Mouse (Mus musculus) embryonic facial prominence, embryonic 13.5 days (tissue): ENCODE measurements around the gene Rad9a. TPM values are rescaled to one million over a fixed set of nuclear protein-coding genes. Genes with fewer than 3 reads are reported as not detected.

Source experiments
- ATAC-seq: fragments of 200-750 bp; cut with Nextera tagmentation; 2 replicates; pipeline ENCODE4 v1.8.0; 2017; ENCODE audit warnings: low read depth; ENCODE audit not compliant: insufficient number of reproducible peaks, insufficient read depth, low FRiP score, low TSS enrichment
- H3K27ac ChIP-seq: fragments of 300-500 bp; sonication (generic); 2 replicates; pipeline ENCODE4 v1.5.1; 2015; ENCODE audit warnings: moderate library complexity, mild to moderate bottlenecking, inconsistent platforms
- H3K27me3 ChIP-seq: fragments of 300-500 bp; sonication (generic); 2 replicates; pipeline ENCODE4 v1.6.1; 2015; ENCODE audit warnings: mild to moderate bottlenecking, inconsistent platforms
- H3K36me3 ChIP-seq: fragments of 300-500 bp; sonication (generic); 2 replicates; pipeline ENCODE4 v1.6.1; 2015; ENCODE audit warnings: mild to moderate bottlenecking, inconsistent platforms
- H3K4me1 ChIP-seq: fragments of 300-500 bp; sonication (generic); 2 replicates; pipeline ENCODE4 v1.6.1; 2015; ENCODE audit warnings: inconsistent platforms
- H3K4me2 ChIP-seq: fragments of 300-500 bp; sonication (generic); 2 replicates; pipeline ENCODE4 v1.6.1; 2015; ENCODE audit warnings: moderate library complexity, mild to moderate bottlenecking, inconsistent platforms
- H3K4me3 ChIP-seq: fragments of 300-500 bp; sonication (generic); 2 replicates; pipeline ENCODE4 v1.5.1; 2015; ENCODE audit warnings: mild to moderate bottlenecking, inconsistent platforms
- H3K9ac ChIP-seq: fragments of 300-500 bp; sonication (generic); 2 replicates; pipeline ENCODE4 v1.6.1; 2015; ENCODE audit warnings: mild to moderate bottlenecking, inconsistent platforms
- H3K9me3 ChIP-seq: fragments of 300-500 bp; sonication (generic); 2 replicates; pipeline ENCODE4 v1.6.1; 2016; ENCODE audit warnings: inconsistent platforms
- WGBS: fragments of 180-500 bp; shearing (Covaris S2); methylation state at CpG from one replicate; pipeline ENCODE4 v1.1.7; 2015; ENCODE audit warnings: mixed read lengths; 5-methylcytosine and 5-hydroxymethylcytosine counted together
- polyA plus RNA-seq: library from polyadenylated mRNA; unstranded; fragments of >200 nt; fragmentation: Nextera tagmentation; extraction: Ambion mirVana; gene quantifications from 2 replicates; pipeline ENCODE4 v1.2.1, GENCODE M21; 2015

Rad9a gene
- polyA plus RNA-seq, 1 experiment from 2014 or later, result 37.3 TPM

- H3K9me3 ChIP-seq, result no peaks in the 10 kb centered on the region
- peaks cover 12% of the 10 kb centered on the region for H3K27me3 ChIP-seq
- no peak overlapping the region for H3K9ac ChIP-seq
- no peak overlapping the region for H3K27ac ChIP-seq
- H3K4me2 ChIP-seq, result no peak overlapping the region
- ATAC-seq, result no peak
- WGBS, result 63% methylated on average over 3 of the region's 4 CpGs
- H3K36me3 ChIP-seq, result 0 out of 2 replicates have a peak, but pooled peaks cover 5% of the 10 kb centered on the region
- H3K4me3 ChIP-seq, result no peak overlapping the region
- peaks cover 24% of the 10 kb centered on the region for H3K4me1 ChIP-seq
Observed at GRCm38 (mm10) chr19:4204889-4205288, 3.4 kb upstream of the Rad9a start.

DNA sequence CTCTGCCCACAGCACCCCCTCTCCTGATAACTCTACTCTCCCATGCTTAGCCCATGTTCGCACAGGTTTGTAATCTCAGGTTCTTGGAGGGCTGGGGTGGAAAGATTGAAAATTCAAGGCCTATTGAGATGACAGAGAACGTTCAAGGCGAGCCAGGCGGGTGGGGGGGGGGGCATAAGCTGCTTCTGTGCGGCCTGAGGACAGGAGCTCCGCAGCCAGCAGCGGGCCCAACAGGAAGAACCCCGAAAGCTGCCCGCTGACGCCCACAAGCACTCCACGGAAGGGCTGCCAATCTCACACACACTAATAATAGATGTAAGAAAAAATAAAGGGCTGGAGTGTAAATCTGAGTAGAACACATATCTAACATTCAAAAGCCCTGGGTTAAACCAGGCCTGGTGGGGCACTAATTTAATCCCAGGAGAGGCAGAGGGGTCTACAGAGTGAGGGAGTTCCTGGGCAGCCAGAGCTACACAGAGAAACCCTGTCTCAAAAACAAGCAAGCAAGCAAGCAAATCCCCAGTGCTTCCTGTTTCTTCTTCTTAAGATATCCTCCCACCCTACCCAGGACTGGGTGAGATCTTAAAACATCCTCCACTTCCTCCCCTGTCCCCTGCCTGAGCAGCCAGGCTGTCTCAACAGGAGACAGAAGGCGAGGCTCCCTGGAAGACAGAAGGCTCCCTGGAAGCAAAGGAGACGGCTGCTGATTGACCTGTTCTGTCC lies 2.3 kb upstream of the Rad9a start:
- H3K9me3 ChIP-seq, result no peaks in the 10 kb centered on the region
- H3K36me3 ChIP-seq, result peaks cover 16% of the 10 kb centered on the region
- peaks cover 12% of the 10 kb centered on the region for H3K27me3 ChIP-seq
- no peak overlapping the region for H3K4me2 ChIP-seq
- 0 out of 2 replicates have a peak overlapping the region, but pooled peaks have one; percentile 21 for H3K9ac ChIP-seq
- 58% methylated on average over 13 of the region's 13 CpGs for WGBS
- H3K4me3 ChIP-seq, result no peak overlapping the region
- peaks cover 26% of the 10 kb centered on the region for H3K4me1 ChIP-seq
- no peak overlapping the region for H3K27ac ChIP-seq
- ATAC-seq, result no peak

GRCm38 (mm10) chr19:4203148-4203547 lies 1.7 kb upstream of the Rad9a start:
- WGBS, result 69% methylated on average over 3 of the region's 3 CpGs
- H3K9ac ChIP-seq, result no peak overlapping the region
- H3K36me3 ChIP-seq, result peaks cover 23% of the 10 kb centered on the region
- H3K4me1 ChIP-seq, result peaks cover 26% of the 10 kb centered on the region
- peaks cover 12% of the 10 kb centered on the region for H3K27me3 ChIP-seq
- no peak overlapping the region for H3K27ac ChIP-seq
- H3K4me3 ChIP-seq, result no peak overlapping the region
- H3K4me2 ChIP-seq, result no peak overlapping the region
- ATAC-seq, result no peak
- no peaks in the 10 kb centered on the region for H3K9me3 ChIP-seq

DNA sequence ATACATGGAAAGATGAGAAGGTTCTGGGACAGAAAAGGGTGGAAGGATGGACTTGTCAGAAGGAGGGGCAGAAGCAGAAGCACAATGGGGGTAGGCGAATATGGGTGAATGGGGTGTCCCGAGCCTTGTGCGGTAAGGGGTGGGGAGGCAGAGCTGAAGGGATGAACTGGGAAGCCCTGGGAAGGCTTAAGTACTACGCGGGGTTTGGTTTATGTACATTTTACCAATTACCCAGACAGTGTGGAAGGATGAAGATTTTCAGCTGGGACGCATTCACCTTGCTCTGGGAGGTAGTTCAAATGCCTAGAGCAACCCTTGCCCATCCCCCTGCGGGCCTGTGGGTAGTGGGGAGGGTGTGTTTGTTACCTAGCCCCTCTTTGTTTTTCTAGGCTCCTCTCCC lies 687 bp upstream of the Rad9a start:
- Histone ChIP-seq H3K9me3 (no peaks in the 10 kb centered on the region), H3K27me3 (peaks cover 12% of the 10 kb centered on the region), H3K9ac (peak overlapping the region; percentile 87), H3K27ac (peak overlapping the region; percentile 73; the same call in 1 of the 2 replicates), H3K36me3 (peaks cover 33% of the 10 kb centered on the region), H3K4me2 (peak overlapping the region; percentile 96), H3K4me1 (peaks cover 26% of the 10 kb centered on the region), H3K4me3 (peak overlapping the region; percentile 75)
- 17% methylated on average over 7 of the region's 7 CpGs for WGBS
- ATAC-seq, result no peak

DNA sequence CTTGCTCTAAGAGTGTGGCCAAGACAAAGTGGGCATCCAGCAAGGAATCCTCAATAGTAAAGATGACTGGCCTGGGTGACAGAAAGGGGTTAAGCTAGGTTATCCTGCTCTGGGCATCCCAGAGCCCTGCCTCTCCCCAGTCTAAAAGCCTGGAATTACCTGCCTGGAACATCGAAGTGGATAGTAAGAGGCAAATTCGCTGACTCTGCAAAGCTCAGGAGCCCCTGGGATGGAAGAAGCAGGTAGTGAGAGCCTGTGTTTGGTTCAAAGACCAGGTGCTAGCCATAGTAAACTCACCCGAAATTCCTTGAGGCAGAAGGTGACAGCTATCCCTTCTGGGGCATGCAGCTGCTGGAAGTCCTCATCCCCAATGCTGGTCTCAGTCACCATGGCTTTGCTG lies 4.3 kb downstream of the Rad9a start:
- Histone ChIP-seq H3K27me3 (no peaks in the 10 kb centered on the region), H3K4me1 (peaks cover 45% of the 10 kb centered on the region), H3K4me2 (no peak overlapping the region), H3K9me3 (no peaks in the 10 kb centered on the region), H3K9ac (no peak overlapping the region), H3K36me3 (peaks cover 73% of the 10 kb centered on the region), H3K27ac (no peak overlapping the region), H3K4me3 (no peak overlapping the region)
- no peak for ATAC-seq
- 71% methylated on average over 3 of the region's 3 CpGs for WGBS

GRCm38 (mm10) chr19:4196548-4196947 lies 4.9 kb downstream of the Rad9a start:
- 20% methylated on average over 5 of the region's 5 CpGs for WGBS
- Histone ChIP-seq H3K27me3 (no peaks in the 10 kb centered on the region), H3K4me2 (no peak overlapping the region), H3K27ac (0 out of 2 replicates have a peak overlapping the region, but pooled peaks have one; percentile 16), H3K36me3 (peaks cover 73% of the 10 kb centered on the region), H3K4me1 (peaks cover 41% of the 10 kb centered on the region), H3K9ac (no peak overlapping the region), H3K4me3 (no peak overlapping the region), H3K9me3 (no peaks in the 10 kb centered on the region)
- ATAC-seq, result no peak

DNA sequence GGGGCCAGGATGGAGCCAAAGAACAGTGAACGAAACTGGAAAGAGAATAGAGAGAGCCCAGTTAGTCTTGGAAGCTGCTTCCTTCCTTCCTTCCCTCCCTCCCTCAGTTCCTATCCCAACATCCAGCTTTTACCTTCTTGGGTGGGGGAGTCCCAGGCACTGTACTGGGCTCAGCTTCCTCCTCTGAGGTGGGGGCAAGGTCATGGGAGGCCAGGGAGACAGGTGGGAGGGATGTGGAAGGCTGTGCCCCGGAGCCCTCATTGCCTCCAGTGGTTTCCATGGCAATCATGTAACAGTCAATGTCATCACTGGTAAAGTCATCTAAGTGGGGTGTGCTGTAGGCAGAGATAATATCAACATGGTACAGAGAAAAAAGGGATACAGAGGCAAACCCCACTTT lies 5.4 kb downstream of the Rad9a start:
- Histone ChIP-seq H3K9ac (no peak overlapping the region), H3K27me3 (no peaks in the 10 kb centered on the region), H3K4me1 (peaks cover 46% of the 10 kb centered on the region), H3K9me3 (no peaks in the 10 kb centered on the region), H3K36me3 (peaks cover 73% of the 10 kb centered on the region), H3K27ac (0 out of 2 replicates have a peak overlapping the region, but pooled peaks have one; percentile 16), H3K4me3 (no peak overlapping the region), H3K4me2 (no peak overlapping the region)
- no peak for ATAC-seq
- WGBS, result 62% methylated on average over 2 of the region's 2 CpGs

- Histone ChIP-seq H3K4me1 (peaks cover 41% of the 10 kb centered on the region), H3K9ac (0 out of 2 replicates have a peak overlapping the region, but pooled peaks have one; percentile 12)
- ATAC-seq, result no peak
Observed at GRCm38 (mm10) chr19:4194776-4195650, 6.4 kb downstream of the Rad9a start.

DNA sequence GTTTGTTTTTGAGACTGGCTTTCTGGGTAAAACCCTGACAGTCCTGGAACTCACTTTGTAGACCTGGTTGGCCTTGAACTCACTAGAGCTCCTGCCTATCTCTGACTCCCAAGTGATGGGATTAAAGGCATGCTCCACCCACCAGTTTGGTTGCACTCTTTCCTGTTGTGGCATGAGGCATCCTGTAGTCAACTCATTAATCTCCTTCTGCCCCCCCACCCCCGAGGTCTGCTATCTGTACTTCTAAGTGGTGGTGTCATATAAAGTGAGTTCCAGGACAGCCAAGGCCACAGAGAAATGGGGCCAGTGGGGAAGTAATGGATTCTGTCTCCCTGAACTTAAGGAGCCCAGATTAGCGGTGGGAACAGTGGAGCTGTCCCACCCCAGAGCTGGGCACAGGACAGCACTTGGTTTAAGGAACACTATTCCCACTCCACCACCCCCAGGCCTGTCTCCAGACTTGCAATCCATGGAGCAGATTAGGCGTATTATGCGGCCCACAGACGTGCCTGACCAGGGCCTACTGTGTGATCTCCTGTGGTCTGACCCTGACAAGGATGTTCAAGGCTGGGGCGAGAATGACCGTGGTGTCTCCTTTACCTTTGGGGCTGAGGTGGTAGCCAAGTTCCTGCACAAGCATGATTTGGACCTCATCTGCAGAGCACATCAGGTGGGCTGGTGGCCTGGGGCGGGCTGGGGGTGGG lies 7.3 kb downstream of the Rad9a start:
- Histone ChIP-seq H3K27me3 (no peaks in the 10 kb centered on the region), H3K36me3 (peaks cover 61% of the 10 kb centered on the region), H3K27ac (no peak overlapping the region), H3K9ac (0 out of 2 replicates have a peak overlapping the region, but pooled peaks have one; percentile 99), H3K4me3 (no peak overlapping the region), H3K4me1 (peaks cover 39% of the 10 kb centered on the region), H3K4me2 (peak overlapping the region; percentile 95; the same call in 1 of the 2 replicates), H3K9me3 (no peaks in the 10 kb centered on the region)
- 88% methylated on average over 8 of the region's 8 CpGs for WGBS
- no peak for ATAC-seq

More at GRCm38 (mm10) chr19:4194776-4195650, 6.4 kb downstream of the Rad9a start:
- H3K4me2 ChIP-seq, result no peak overlapping the region
- H3K27me3 ChIP-seq, result no peaks in the 10 kb centered on the region
- H3K4me3 ChIP-seq, result no peak overlapping the region
- H3K36me3 ChIP-seq, result peaks cover 70% of the 10 kb centered on the region
- no peaks in the 10 kb centered on the region for H3K9me3 ChIP-seq
- no peak overlapping the region for H3K27ac ChIP-seq
- 82% methylated on average over 12 of the region's 12 CpGs for WGBS

DNA sequence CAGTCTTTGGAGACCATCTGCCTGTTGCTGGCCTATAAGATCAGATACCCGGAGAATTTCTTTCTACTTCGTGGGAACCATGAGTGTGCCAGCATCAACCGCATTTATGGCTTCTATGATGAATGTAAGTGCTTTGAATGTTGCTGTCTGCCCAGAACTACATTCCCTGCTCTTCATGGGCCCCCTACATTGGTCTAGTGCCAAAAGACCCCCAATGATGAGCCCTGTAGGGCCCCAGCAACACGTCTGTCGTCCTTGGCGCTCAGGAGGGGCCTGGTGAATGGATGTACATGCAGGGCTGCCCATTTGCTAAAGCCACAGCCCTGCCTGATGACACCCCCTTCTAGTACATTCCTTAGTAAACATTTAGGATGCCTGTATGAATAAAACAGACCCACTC lies 8.3 kb downstream of the Rad9a start:
- Histone ChIP-seq H3K9ac (peak overlapping the region; percentile 99), H3K4me1 (peaks cover 39% of the 10 kb centered on the region)
- WGBS, result 60% methylated on average over 6 of the region's 6 CpGs

More for the DNA sequence above, 8.3 kb downstream of the Rad9a start:
- ATAC-seq, result no peak
- H3K4me2 ChIP-seq, result peak overlapping the region; percentile 95
- H3K27ac ChIP-seq, result peak overlapping the region; percentile 93; the same call in 1 of the 2 replicates
- no peaks in the 10 kb centered on the region for H3K9me3 ChIP-seq
- H3K27me3 ChIP-seq, result no peaks in the 10 kb centered on the region
- H3K36me3 ChIP-seq, result peaks cover 51% of the 10 kb centered on the region
- H3K4me3 ChIP-seq, result peak overlapping the region; percentile 89
